Mouse (Mus musculus): ENCODE results near the gene Cfdp1. TPM values are rescaled to one million over a fixed set of nuclear protein-coding genes. Genes with fewer than 3 reads are reported as not detected.
A peak's percentile ranks its signal among the peaks of the same experiment; 100 is the strongest.

Gene Cfdp1
- polyA plus RNA-seq, 1 experiment from 2014 or later: 193 TPM

- peak overlapping the region; percentile 97 for H3K4me3 ChIP-seq (replicated peaks)
- peak overlapping the region; percentile 99 for H3K9ac ChIP-seq (replicated peaks)
- H3K4me1 ChIP-seq (replicated peaks): peaks cover 72% of the 10 kb centered on the region
- no peaks in the 10 kb centered on the region for H3K9me3 ChIP-seq
- H3K27me3 ChIP-seq: no peaks in the 10 kb centered on the region
- H3K36me3 ChIP-seq: no peaks in the 10 kb centered on the region
- H3K27ac ChIP-seq: peak overlapping the region; percentile 83
- ATAC-seq: peak; percentile 44
- H3K4me2 ChIP-seq (replicated peaks): peak overlapping the region; percentile 69
- under 1% methylated on average over 34 of the region's 44 CpGs for WGBS
Measured at GRCm38 (mm10) chr8:111743101-111743791, 110.8 kb downstream of the Cfdp1 start.

GRCm38 (mm10) chr8:111742261-111743037 lies 111.6 kb downstream of the Cfdp1 start:
- Histone ChIP-seq H3K4me2 (replicated peaks) (peak overlapping the region; percentile 69), H3K4me3 (replicated peaks) (peak overlapping the region; percentile 97), H3K4me1 (replicated peaks) (peaks cover 79% of the 10 kb centered on the region), H3K27me3 (no peaks in the 10 kb centered on the region), H3K36me3 (no peaks in the 10 kb centered on the region), H3K9me3 (no peaks in the 10 kb centered on the region), H3K9ac (replicated peaks) (peak overlapping the region; percentile 99), H3K27ac (peak overlapping the region; percentile 83)
- peak; percentile 2; the same call in 1 of the 2 replicates for ATAC-seq
- 18% methylated on average over 11 of the region's 11 CpGs for WGBS

- Histone ChIP-seq H3K4me2 (replicated peaks) (peak overlapping the region; percentile 69), H3K9ac (replicated peaks) (peak overlapping the region; percentile 99)
- 79% methylated on average over 6 of the region's 6 CpGs for WGBS
Measured at GRCm38 (mm10) chr8:111741556-111741955, 112.5 kb downstream of the Cfdp1 start.

GRCm38 (mm10) chr8:111740994-111741393 lies 113.1 kb downstream of the Cfdp1 start:
- peaks cover 89% of the 10 kb centered on the region for H3K4me1 ChIP-seq (replicated peaks)
- H3K4me3 ChIP-seq (replicated peaks): peak overlapping the region; percentile 97
- H3K9ac ChIP-seq (replicated peaks): peak overlapping the region; percentile 39
- ATAC-seq: no peak
- H3K4me2 ChIP-seq (replicated peaks): peak overlapping the region; percentile 69
- no peaks in the 10 kb centered on the region for H3K9me3 ChIP-seq
- peak overlapping the region; percentile 25; the same call in 1 of the 2 replicates for H3K27ac ChIP-seq
- WGBS: 84% methylated on average over 8 of the region's 8 CpGs
- no peaks in the 10 kb centered on the region for H3K36me3 ChIP-seq
- no peaks in the 10 kb centered on the region for H3K27me3 ChIP-seq

More at GRCm38 (mm10) chr8:111741556-111741955, 112.5 kb downstream of the Cfdp1 start:
- H3K9me3 ChIP-seq: no peaks in the 10 kb centered on the region
- H3K27me3 ChIP-seq: no peaks in the 10 kb centered on the region
- no peak for ATAC-seq
- H3K27ac ChIP-seq: peak overlapping the region; percentile 83; the same call in 1 of the 2 replicates
- no peaks in the 10 kb centered on the region for H3K36me3 ChIP-seq
- peak overlapping the region; percentile 97 for H3K4me3 ChIP-seq (replicated peaks)
- peaks cover 88% of the 10 kb centered on the region for H3K4me1 ChIP-seq (replicated peaks)

GRCm38 (mm10) chr8:111740301-111740711 lies 113.8 kb downstream of the Cfdp1 start:
- ATAC-seq: no peak
- 81% methylated on average over 7 of the region's 7 CpGs for WGBS
- peak overlapping the region; percentile 69 for H3K4me2 ChIP-seq (replicated peaks)
- H3K27ac ChIP-seq: peak overlapping the region; percentile 75; the same call in 1 of the 2 replicates
- no peaks in the 10 kb centered on the region for H3K9me3 ChIP-seq
- peaks cover 89% of the 10 kb centered on the region for H3K4me1 ChIP-seq (replicated peaks)
- H3K27me3 ChIP-seq: no peaks in the 10 kb centered on the region
- peak overlapping the region; percentile 54 for H3K9ac ChIP-seq (replicated peaks)
- no peak overlapping the region for H3K4me3 ChIP-seq (replicated peaks)
- H3K36me3 ChIP-seq: no peaks in the 10 kb centered on the region

GRCm38 (mm10) chr8:111739604-111740003 lies 114.5 kb downstream of the Cfdp1 start:
- Histone ChIP-seq H3K4me3 (replicated peaks) (no peak overlapping the region), H3K9ac (replicated peaks) (peak overlapping the region; percentile 54)

GRCm38 (mm10) chr8:111738867-111739266 lies 115.2 kb downstream of the Cfdp1 start:
- H3K4me2 ChIP-seq (replicated peaks): peak overlapping the region; percentile 69; the same call in 1 of the 2 replicates
- peak overlapping the region; percentile 75 for H3K27ac ChIP-seq
- no peaks in the 10 kb centered on the region for H3K27me3 ChIP-seq
- H3K9me3 ChIP-seq: no peaks in the 10 kb centered on the region
- H3K4me3 ChIP-seq (replicated peaks): no peak overlapping the region
- no peak for ATAC-seq
- peaks cover 91% of the 10 kb centered on the region for H3K4me1 ChIP-seq (replicated peaks)
- H3K36me3 ChIP-seq: no peaks in the 10 kb centered on the region
- peak overlapping the region; percentile 51; the same call in 1 of the 2 replicates for H3K9ac ChIP-seq (replicated peaks)
- WGBS: 56% methylated on average over 6 of the region's 6 CpGs

More at GRCm38 (mm10) chr8:111739604-111740003, 114.5 kb downstream of the Cfdp1 start:
- Histone ChIP-seq H3K9me3 (no peaks in the 10 kb centered on the region), H3K4me1 (replicated peaks) (peaks cover 91% of the 10 kb centered on the region), H3K36me3 (no peaks in the 10 kb centered on the region), H3K27me3 (no peaks in the 10 kb centered on the region), H3K4me2 (replicated peaks) (peak overlapping the region; percentile 69), H3K27ac (peak overlapping the region; percentile 75)
- ATAC-seq: no peak
- 42% methylated on average over 7 of the region's 7 CpGs for WGBS

- H3K4me2 ChIP-seq (replicated peaks): peak overlapping the region; percentile 15; the same call in 1 of the 2 replicates
- WGBS: 36% methylated on average over 7 of the region's 7 CpGs
Measured at GRCm38 (mm10) chr8:111736321-111736720, 117.8 kb downstream of the Cfdp1 start.

GRCm38 (mm10) chr8:111735791-111736190 lies 118.3 kb downstream of the Cfdp1 start:
- H3K36me3 ChIP-seq: no peaks in the 10 kb centered on the region
- 71% methylated on average over 4 of the region's 4 CpGs for WGBS
- H3K4me3 ChIP-seq (replicated peaks): no peak overlapping the region
- H3K27ac ChIP-seq: peak overlapping the region; percentile 71; the same call in 1 of the 2 replicates
- no peaks in the 10 kb centered on the region for H3K9me3 ChIP-seq
- H3K9ac ChIP-seq (replicated peaks): 0 out of 2 replicates have a peak overlapping the region, but pooled peaks have one; percentile 2
- no peaks in the 10 kb centered on the region for H3K27me3 ChIP-seq
- H3K4me1 ChIP-seq (replicated peaks): peaks cover 95% of the 10 kb centered on the region
- H3K4me2 ChIP-seq (replicated peaks): 0 out of 2 replicates have a peak overlapping the region, but pooled peaks have one; percentile 15
- ATAC-seq: no peak

More at GRCm38 (mm10) chr8:111736321-111736720, 117.8 kb downstream of the Cfdp1 start:
- Histone ChIP-seq H3K4me1 (replicated peaks) (peaks cover 95% of the 10 kb centered on the region), H3K27ac (peak overlapping the region; percentile 71), H3K36me3 (no peaks in the 10 kb centered on the region), H3K9me3 (no peaks in the 10 kb centered on the region), H3K9ac (replicated peaks) (0 out of 2 replicates have a peak overlapping the region, but pooled peaks have one; percentile 2), H3K27me3 (no peaks in the 10 kb centered on the region), H3K4me3 (replicated peaks) (no peak overlapping the region)
- ATAC-seq: peak; percentile 10; the same call in 1 of the 2 replicates

GRCm38 (mm10) chr8:111735335-111735761 lies 118.7 kb downstream of the Cfdp1 start:
- no peaks in the 10 kb centered on the region for H3K36me3 ChIP-seq
- peak overlapping the region; percentile 71 for H3K27ac ChIP-seq
- H3K9ac ChIP-seq (replicated peaks): 0 out of 2 replicates have a peak overlapping the region, but pooled peaks have one; percentile 2
- H3K4me1 ChIP-seq (replicated peaks): peaks cover 95% of the 10 kb centered on the region
- no peak for ATAC-seq
- 68% methylated on average over 8 of the region's 8 CpGs for WGBS
- no peaks in the 10 kb centered on the region for H3K27me3 ChIP-seq
- no peak overlapping the region for H3K4me2 ChIP-seq (replicated peaks)
- H3K4me3 ChIP-seq (replicated peaks): no peak overlapping the region
- no peaks in the 10 kb centered on the region for H3K9me3 ChIP-seq

- Histone ChIP-seq H3K4me2 (replicated peaks) (0 out of 2 replicates have a peak overlapping the region, but pooled peaks have one; percentile 0), H3K27ac (peak overlapping the region; percentile 88)
Measured at GRCm38 (mm10) chr8:111734244-111734960, 119.7 kb downstream of the Cfdp1 start.

More at GRCm38 (mm10) chr8:111734244-111734960, 119.7 kb downstream of the Cfdp1 start:
- Histone ChIP-seq H3K4me3 (replicated peaks) (no peak overlapping the region), H3K9me3 (no peaks in the 10 kb centered on the region), H3K27me3 (no peaks in the 10 kb centered on the region), H3K4me1 (replicated peaks) (peaks cover 95% of the 10 kb centered on the region), H3K36me3 (no peaks in the 10 kb centered on the region), H3K9ac (replicated peaks) (peak overlapping the region; percentile 7; the same call in 1 of the 2 replicates)
- WGBS: 51% methylated on average over 6 of the region's 6 CpGs
- no peak for ATAC-seq

Data from midbrain, embryonic 13.5 days (tissue).